Mouse (Mus musculus): ENCODE measurements at regions not wholly inside any gene's neighbourhood (a gene's known extent, or its start where the extent isn't known, plus 50 kb on each side); places are given as distances from the start of the nearest gene placed in this dataset.

DNA sequence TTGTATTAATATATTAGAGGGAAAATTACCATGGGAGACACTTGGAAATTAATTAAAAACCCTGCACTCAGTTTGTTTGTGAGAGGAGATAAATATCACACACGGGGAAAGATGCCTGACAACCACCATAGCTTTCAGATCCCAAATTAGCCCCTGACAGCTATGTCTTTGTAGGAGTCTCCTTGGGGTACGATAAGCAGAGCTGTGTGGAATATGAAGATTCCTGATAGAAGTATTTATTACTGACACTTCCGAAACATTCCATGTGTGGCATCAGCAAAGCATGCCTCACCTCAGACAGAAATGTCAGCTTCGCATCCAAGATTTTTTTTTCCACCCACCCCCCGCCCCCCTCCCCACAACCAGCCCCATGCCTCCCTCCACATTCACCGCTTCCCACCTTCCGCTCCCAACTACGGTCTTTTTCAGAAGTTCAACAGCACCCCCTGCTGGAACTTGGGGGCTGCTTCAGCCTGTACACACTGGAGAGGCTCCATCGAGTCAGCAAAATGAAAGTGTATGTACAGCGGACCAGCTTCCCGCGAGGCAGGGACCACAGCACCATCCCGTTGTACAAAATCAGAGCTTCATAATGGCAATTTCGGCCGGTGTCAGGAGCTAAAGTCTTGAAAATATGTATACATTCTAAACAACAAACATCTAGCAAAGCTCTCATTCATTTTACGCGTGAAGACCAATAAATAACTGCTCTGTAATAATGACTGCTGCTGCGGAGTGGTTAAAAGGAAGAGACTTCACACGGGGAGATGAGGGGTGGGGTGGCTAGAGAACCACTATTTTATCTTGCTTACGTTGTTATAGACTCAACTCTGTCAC, 66.7 kb downstream of the Rwdd3 start:
- Histone ChIP-seq H3K27ac (replicated peaks) (no peak overlapping the region), H3K4me2 (replicated peaks) (peak overlapping the region; percentile 44), H3K4me3 (replicated peaks) (peak overlapping the region; percentile 38), H3K4me1 (0 out of 2 replicates have a peak, but pooled peaks cover 4% of the 10 kb centered on the region), H3K9me3 (replicated peaks) (no peaks in the 10 kb centered on the region), H3K36me3 (no peaks in the 10 kb centered on the region), H3K27me3 (no peaks in the 10 kb centered on the region; the same call in 1 of the 2 replicates), H3K9ac (no peak overlapping the region)
- 27% methylated on average over 20 of the region's 20 CpGs for WGBS
- ATAC-seq (ENCODE audit: insufficient number of reproducible peaks, low FRiP score, low TSS enrichment, low read depth) = peak; percentile 82

DNA sequence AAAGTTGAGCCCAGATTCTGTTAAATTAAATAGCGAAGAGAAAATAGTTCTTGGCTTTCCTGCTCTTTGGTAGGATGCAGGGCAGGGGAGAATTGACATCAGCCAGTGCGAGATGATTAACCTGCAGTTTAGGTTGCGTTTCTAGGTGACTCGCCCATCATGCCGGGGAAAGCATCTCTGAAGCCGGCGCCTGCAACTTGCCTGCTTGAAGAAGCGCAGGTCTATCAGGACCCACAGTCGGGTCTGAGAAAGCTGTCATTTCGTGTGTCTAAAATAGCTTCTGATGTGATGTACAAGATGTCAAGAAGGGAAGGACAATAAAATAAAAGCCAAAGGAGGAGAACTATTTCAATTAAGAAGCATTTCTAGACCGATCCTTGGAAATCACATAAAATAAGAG, 68.6 kb downstream of the Rwdd3 start:
- Histone ChIP-seq H3K27me3 (no peaks in the 10 kb centered on the region; the same call in 1 of the 2 replicates), H3K4me3 (replicated peaks) (no peak overlapping the region), H3K36me3 (no peaks in the 10 kb centered on the region), H3K9me3 (replicated peaks) (no peaks in the 10 kb centered on the region), H3K27ac (replicated peaks) (no peak overlapping the region), H3K9ac (no peak overlapping the region), H3K4me2 (replicated peaks) (no peak overlapping the region), H3K4me1 (0 out of 2 replicates have a peak, but pooled peaks cover 4% of the 10 kb centered on the region)
- ATAC-seq (ENCODE audit: insufficient number of reproducible peaks, low FRiP score, low TSS enrichment, low read depth) = no peak
- 64% methylated on average over 11 of the region's 11 CpGs for whole genome bisulfite sequencing

DNA sequence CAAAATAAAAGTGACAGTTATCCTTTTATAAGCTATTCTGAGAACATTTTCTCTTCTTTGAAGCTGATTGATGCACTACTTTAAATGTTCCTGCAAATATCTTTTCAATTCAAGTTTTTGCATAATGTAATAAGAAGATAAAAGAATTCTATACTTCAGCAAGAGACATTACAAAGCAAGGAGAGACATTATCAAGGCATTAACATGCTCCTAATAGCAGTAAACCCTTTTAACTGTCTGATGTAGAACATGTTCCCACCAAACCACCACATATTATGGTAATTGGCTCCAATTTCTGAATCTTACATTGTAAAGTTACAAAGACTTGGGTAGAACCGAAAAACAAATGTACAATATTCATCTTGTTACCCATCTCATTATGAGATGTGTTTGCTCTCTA, 69.4 kb downstream of the Rwdd3 start:
- 61% methylated on average over 1 of the region's 1 CpGs for WGBS
- no peak for ATAC-seq (ENCODE audit: insufficient number of reproducible peaks, low FRiP score, low TSS enrichment, low read depth)
- no peak overlapping the region for H3K4me3 ChIP-seq (replicated peaks)
- no peak overlapping the region for H3K4me2 ChIP-seq (replicated peaks)
- H3K27ac ChIP-seq (replicated peaks) = no peak overlapping the region
- no peaks in the 10 kb centered on the region for H3K36me3 ChIP-seq
- H3K27me3 ChIP-seq = no peaks in the 10 kb centered on the region; the same call in 1 of the 2 replicates
- H3K9ac ChIP-seq = no peak overlapping the region
- H3K4me1 ChIP-seq = 0 out of 2 replicates have a peak, but pooled peaks cover 4% of the 10 kb centered on the region
- no peaks in the 10 kb centered on the region for H3K9me3 ChIP-seq (replicated peaks)

DNA sequence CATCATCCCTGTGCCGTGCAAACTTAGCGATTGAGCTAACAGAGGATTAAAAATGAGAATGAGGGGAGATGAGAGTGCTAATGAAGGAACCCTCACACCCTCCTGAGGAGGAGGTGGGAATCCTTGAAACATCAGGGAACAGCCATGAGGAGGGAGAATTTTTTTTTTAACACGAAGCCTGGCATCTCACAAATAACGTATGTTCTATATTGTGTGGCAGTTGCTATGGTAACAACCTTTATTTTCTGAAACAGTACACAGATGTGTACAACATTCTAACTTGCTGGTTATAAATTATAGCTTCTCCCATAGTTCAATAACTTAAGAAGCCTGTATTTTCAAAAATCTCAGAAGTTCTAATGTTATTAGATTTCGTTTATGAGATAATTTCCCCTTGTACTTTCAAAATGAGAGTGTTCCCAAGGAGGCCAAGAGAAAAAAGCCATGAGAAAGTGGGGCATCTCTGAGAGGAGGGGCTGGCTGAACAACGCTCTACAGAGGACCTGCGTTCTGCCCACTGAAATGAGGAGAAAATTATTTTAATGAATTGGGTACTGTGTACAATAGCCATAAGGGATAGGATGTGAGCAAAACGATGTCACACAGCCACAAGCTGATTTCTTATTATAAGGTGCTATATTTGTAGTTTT, 71.2 kb downstream of the Rwdd3 start:
- H3K27ac ChIP-seq (replicated peaks) = no peak overlapping the region
- H3K4me2 ChIP-seq (replicated peaks) = no peak overlapping the region
- no peaks in the 10 kb centered on the region for H3K36me3 ChIP-seq
- H3K9ac ChIP-seq = no peak overlapping the region
- 0 out of 2 replicates have a peak, but pooled peaks cover 4% of the 10 kb centered on the region for H3K4me1 ChIP-seq
- no peak for ATAC-seq (ENCODE audit: insufficient number of reproducible peaks, low FRiP score, low TSS enrichment, low read depth)
- no peaks in the 10 kb centered on the region; the same call in 1 of the 2 replicates for H3K27me3 ChIP-seq
- no peak overlapping the region for H3K4me3 ChIP-seq (replicated peaks)
- 61% methylated on average over 8 of the region's 8 CpGs for WGBS
- no peaks in the 10 kb centered on the region for H3K9me3 ChIP-seq (replicated peaks)

DNA sequence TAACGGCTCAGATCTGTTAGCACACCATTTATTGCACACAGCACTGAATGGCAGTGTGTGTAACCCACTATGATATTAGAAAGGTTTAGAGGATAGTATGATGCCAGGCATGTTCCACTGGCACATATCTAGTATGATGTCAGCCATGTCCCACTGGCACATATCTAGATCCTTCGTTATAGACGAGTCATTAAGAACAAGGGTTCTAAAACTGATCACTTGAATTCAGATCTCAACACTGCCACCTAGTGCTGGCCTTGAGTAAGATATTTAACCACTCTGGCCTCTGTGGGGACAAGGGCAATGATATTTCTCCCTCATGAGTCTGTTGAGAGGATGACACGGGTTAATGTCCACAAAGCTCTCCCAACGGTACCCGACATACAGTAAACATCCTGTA, 78.0 kb downstream of the Rwdd3 start:
- Histone ChIP-seq H3K27me3 (no peaks in the 10 kb centered on the region), H3K9me3 (replicated peaks) (no peaks in the 10 kb centered on the region), H3K4me3 (replicated peaks) (no peak overlapping the region), H3K9ac (no peak overlapping the region), H3K27ac (replicated peaks) (no peak overlapping the region), H3K36me3 (no peaks in the 10 kb centered on the region), H3K4me2 (replicated peaks) (no peak overlapping the region), H3K4me1 (no peaks in the 10 kb centered on the region)
- 36% methylated on average over 6 of the region's 6 CpGs for WGBS
- ATAC-seq (ENCODE audit: insufficient number of reproducible peaks, low FRiP score, low TSS enrichment, low read depth) = no peak

DNA sequence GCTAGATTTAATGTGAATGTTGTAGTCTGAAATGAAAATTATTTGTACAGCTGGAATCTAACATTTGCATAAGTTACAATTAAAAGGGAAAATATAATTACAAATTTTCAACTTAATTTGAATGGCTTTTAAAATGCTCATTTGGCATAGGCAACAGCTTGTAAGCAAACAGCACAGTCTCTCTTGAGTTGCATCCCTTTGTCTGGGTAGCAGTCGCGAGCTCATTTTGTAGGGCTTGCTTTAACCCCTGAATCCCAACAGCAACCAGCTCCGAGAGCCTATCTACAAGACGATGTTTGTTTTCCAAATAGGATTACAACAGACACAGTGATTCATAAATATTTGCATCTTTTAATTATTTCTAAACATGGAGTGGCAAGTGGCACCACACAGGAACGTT, 82.8 kb downstream of the Rwdd3 start:
- no peaks in the 10 kb centered on the region for H3K9me3 ChIP-seq (replicated peaks)
- no peak overlapping the region for H3K9ac ChIP-seq
- no peak overlapping the region for H3K4me3 ChIP-seq (replicated peaks)
- H3K4me1 ChIP-seq = no peaks in the 10 kb centered on the region
- no peaks in the 10 kb centered on the region for H3K36me3 ChIP-seq
- 80% methylated on average over 5 of the region's 5 CpGs for WGBS
- H3K27ac ChIP-seq (replicated peaks) = no peak overlapping the region
- no peaks in the 10 kb centered on the region for H3K27me3 ChIP-seq
- no peak overlapping the region for H3K4me2 ChIP-seq (replicated peaks)
- ATAC-seq (ENCODE audit: insufficient number of reproducible peaks, low FRiP score, low TSS enrichment, low read depth) = no peak

DNA sequence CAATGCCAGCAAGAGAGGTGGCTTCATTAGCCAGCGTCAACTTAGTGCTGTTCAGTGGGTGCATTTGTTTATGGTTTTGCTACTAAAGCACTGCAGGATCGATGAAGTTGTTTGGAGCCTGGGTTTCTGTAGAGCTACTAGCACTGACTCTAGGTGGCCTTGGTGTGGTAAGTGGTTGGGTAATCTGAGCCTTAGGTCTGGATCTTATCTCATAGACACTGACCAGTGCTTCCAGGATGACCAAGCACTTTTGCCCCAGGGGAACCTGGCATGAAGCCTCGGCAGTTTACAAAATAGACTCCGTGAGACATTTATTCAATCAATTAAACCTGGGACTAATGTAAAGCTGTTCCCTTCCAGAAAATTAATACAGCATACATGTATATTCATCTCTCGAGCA, 102.8 kb downstream of the Rwdd3 start:
- Histone ChIP-seq H3K4me2 (replicated peaks) (no peak overlapping the region), H3K9me3 (replicated peaks) (no peaks in the 10 kb centered on the region), H3K9ac (no peak overlapping the region), H3K36me3 (no peaks in the 10 kb centered on the region), H3K4me3 (replicated peaks) (no peak overlapping the region), H3K27me3 (no peaks in the 10 kb centered on the region), H3K4me1 (no peaks in the 10 kb centered on the region), H3K27ac (replicated peaks) (no peak overlapping the region)
- 62% methylated on average over 5 of the region's 5 CpGs for WGBS
- ATAC-seq (ENCODE audit: insufficient number of reproducible peaks, low FRiP score, low TSS enrichment, low read depth) = no peak

DNA sequence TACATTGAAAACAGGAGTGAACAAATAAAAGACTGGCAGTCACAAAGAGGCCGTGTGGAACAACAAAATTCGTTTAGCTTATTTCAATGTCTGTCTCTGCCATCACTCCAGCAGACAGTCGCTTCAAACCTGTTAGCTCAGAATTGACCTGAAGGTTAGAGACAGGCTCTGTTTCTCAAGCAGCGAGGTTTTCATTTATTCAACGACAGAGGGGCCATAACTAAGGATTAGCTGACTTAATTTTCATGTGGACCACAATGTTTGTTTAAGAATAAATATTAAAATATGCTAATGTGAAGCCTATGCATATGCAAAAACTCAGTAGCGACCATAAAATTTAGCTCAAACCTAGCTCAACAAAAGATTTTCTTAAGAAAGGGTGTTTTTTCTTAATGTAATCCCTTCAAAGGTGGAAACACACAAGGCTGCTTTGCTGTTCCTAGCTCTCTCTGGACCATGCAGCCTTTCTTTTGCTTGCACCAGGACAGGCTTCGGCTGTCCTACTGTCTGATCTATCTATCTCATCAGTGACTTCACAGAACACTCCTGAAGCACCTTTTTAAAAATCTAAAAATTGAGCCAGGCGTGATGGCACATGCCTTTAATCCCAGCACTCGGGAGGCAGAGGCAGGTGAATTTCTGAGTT, 135.5 kb downstream of the Rwdd3 start:
- Histone ChIP-seq H3K4me2 (replicated peaks) (no peak overlapping the region), H3K9me3 (replicated peaks) (no peaks in the 10 kb centered on the region), H3K4me1 (no peaks in the 10 kb centered on the region), H3K9ac (no peak overlapping the region), H3K27me3 (no peaks in the 10 kb centered on the region), H3K27ac (replicated peaks) (no peak overlapping the region), H3K4me3 (replicated peaks) (no peak overlapping the region), H3K36me3 (no peaks in the 10 kb centered on the region)
- ATAC-seq (ENCODE audit: insufficient number of reproducible peaks, low FRiP score, low TSS enrichment, low read depth) = no peak
- WGBS = 71% methylated on average over 9 of the region's 9 CpGs

DNA sequence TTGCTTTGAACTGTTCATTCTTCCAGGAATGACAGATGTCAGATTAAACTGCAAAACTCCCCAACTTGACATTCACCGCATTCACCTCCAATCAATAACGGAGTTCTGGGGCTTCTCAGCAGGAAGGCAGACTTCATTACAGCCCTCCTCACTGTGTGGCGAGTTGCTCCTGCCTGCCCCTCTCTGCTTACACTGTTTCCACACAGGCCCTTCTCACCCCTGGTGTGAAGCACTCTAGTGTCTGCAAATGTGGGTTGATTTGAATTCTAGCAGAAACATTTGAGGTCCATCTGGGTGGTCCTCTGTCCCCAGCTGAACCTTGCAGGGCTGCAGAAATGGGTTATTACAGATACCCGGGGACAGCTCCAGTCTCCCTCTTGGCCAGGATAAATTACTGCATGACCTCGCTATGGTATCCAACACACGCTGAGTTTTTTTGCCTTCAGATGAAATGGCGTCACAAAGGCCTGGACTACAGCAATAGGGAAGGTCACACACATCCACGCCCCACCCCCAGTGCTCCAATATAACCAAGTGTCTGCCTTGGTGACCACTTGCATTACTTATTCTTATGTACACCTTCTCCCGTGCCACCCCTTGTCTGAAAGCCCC, 145.8 kb downstream of the Rwdd3 start:
- ATAC-seq (ENCODE audit: insufficient number of reproducible peaks, low FRiP score, low TSS enrichment, low read depth) = no peak
- Histone ChIP-seq H3K4me1 (no peaks in the 10 kb centered on the region), H3K4me2 (replicated peaks) (no peak overlapping the region), H3K27ac (replicated peaks) (no peak overlapping the region), H3K9ac (no peak overlapping the region), H3K4me3 (replicated peaks) (no peak overlapping the region), H3K9me3 (replicated peaks) (no peaks in the 10 kb centered on the region), H3K27me3 (no peaks in the 10 kb centered on the region), H3K36me3 (no peaks in the 10 kb centered on the region)
- WGBS = 74% methylated on average over 9 of the region's 9 CpGs

DNA sequence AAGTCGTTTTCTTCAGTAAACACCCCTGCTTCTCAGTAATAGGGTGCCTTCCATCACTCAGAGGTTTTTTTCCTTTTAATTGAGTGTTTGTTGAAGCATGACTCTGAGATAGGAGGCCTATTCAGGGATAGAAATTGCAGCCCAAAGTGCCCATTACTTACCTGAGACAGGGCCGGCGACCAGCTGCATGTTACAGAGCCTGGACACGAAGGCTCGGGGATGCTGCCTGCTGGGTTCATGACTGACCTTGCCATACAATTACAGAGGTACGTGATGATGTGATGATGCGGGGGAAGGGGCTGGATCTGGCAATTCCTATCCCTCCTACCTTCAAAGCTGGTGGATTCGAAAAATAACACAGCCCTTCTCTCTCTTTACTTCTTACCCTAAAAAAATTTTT, 146.7 kb downstream of the Rwdd3 start:
- H3K4me1 ChIP-seq = no peaks in the 10 kb centered on the region
- no peak overlapping the region for H3K9ac ChIP-seq
- H3K9me3 ChIP-seq (replicated peaks) = no peaks in the 10 kb centered on the region
- no peaks in the 10 kb centered on the region for H3K27me3 ChIP-seq
- H3K4me3 ChIP-seq (replicated peaks) = no peak overlapping the region
- H3K36me3 ChIP-seq = no peaks in the 10 kb centered on the region
- WGBS = 76% methylated on average over 8 of the region's 8 CpGs
- ATAC-seq (ENCODE audit: insufficient number of reproducible peaks, low FRiP score, low TSS enrichment, low read depth) = no peak
- no peak overlapping the region for H3K4me2 ChIP-seq (replicated peaks)
- H3K27ac ChIP-seq (replicated peaks) = no peak overlapping the region
